Mouse (Mus musculus) embryonic facial prominence, embryonic 14.5 days (tissue): ENCODE measurements around the gene Usp17lc. TPM values are rescaled to one million over a fixed set of nuclear protein-coding genes. Genes with fewer than 3 reads are reported as not detected.
"Not testable (repeated sequence)": the region's sequence is repeated elsewhere in the genome, so short reads cannot be mapped to it uniquely, and the experiment has no call there.

Experiments used
- ATAC-seq: fragments of 200-750 bp; cut with Nextera tagmentation; 2 replicates; pipeline ENCODE4 v1.8.0; 2017; ENCODE audit warnings: low read depth, moderate number of reproducible peaks, moderate TSS enrichment
- DNase-seq: peaks from one replicate; pipeline ENCODE4 v3.0.0-alpha.2; 2015; ENCODE audit warnings: low spot score
- H3K27ac ChIP-seq: fragments of 300-500 bp; sonication (generic); replicated peaks from 2 replicates; pipeline ENCODE4 v1.5.1; 2014; ENCODE audit warnings: low read depth, mild to moderate bottlenecking, low read length, moderate library complexity
- H3K27me3 ChIP-seq: fragments of 300-500 bp; sonication (generic); replicated peaks from 2 replicates; pipeline ENCODE4 v1.6.1; 2014; ENCODE audit warnings: low read length; ENCODE audit not compliant: control insufficient read depth, insufficient read depth
- H3K36me3 ChIP-seq: fragments of 300-500 bp; sonication (generic); 2 replicates; pipeline ENCODE4 v1.6.1; 2014; ENCODE audit warnings: low read length, mixed read lengths; ENCODE audit not compliant: control insufficient read depth, insufficient read depth
- H3K4me1 ChIP-seq: fragments of 300-500 bp; sonication (generic); 2 replicates; pipeline ENCODE4 v1.6.1; 2014; ENCODE audit warnings: antibody characterized with exemption, low read length; ENCODE audit not compliant: control insufficient read depth, insufficient read depth
- H3K4me2 ChIP-seq: fragments of 300-500 bp; sonication (generic); 2 replicates; pipeline ENCODE4 v1.6.1; 2014; ENCODE audit warnings: low read depth, mild to moderate bottlenecking, low read length, moderate library complexity, mixed read lengths
- H3K4me3 ChIP-seq: fragments of 300-500 bp; sonication (generic); 2 replicates; pipeline ENCODE4 v1.5.1; 2014; ENCODE audit warnings: low read depth, mild to moderate bottlenecking, low read length
- H3K9ac ChIP-seq: fragments of 300-500 bp; sonication (generic); 2 replicates; pipeline ENCODE4 v1.6.1; 2014; ENCODE audit warnings: low read depth, mild to moderate bottlenecking, low read length, moderate library complexity, mixed read lengths
- H3K9me3 ChIP-seq: fragments of 300-500 bp; sonication (generic); 2 replicates; pipeline ENCODE4 v1.6.1; 2016; ENCODE audit warnings: low read length; ENCODE audit not compliant: control insufficient read depth
- WGBS: fragments of 180-500 bp; shearing (Covaris S2); extraction: QIAGEN DNeasy Blood & Tissue Kit; methylation state at CpG from one replicate; pipeline ENCODE4 v1.1.7; 2014; 5-methylcytosine and 5-hydroxymethylcytosine counted together
- polyA plus RNA-seq: library from polyadenylated mRNA; unstranded; fragments of >200 nt; fragmentation: Nextera tagmentation; extraction: Ambion mirVana; gene quantifications from 2 replicates; pipeline ENCODE4 v1.2.1, GENCODE M21; 2014

The Usp17lc gene
- not detected in 2 replicates for polyA plus RNA-seq

GRCm38 (mm10) chr7:103414772-103415171, at the start of gene Usp17lc:
Gene Usp17lc (plus strand): TSS chr7:103415072.
- not testable (repeated sequence) for H3K27me3 ChIP-seq, H3K36me3 ChIP-seq, H3K9me3 ChIP-seq, DNase-seq, H3K4me2 ChIP-seq, H3K27ac ChIP-seq, H3K4me1 ChIP-seq, H3K4me3 ChIP-seq, ATAC-seq, H3K9ac ChIP-seq
- 50% methylated on average over 1 of the region's 1 CpGs for WGBS

GRCm38 (mm10) chr7:103386077-103386476, 28.8 kb upstream of the Usp17lc start, which contains the start of gene Olfr603:
Gene Olfr603 (minus strand): TSS chr7:103386177.
- H3K36me3 ChIP-seq = no peaks in the 10 kb centered on the region
- no peak within 1 kb of the TSS for H3K4me3 ChIP-seq
- H3K9me3 ChIP-seq = no peaks in the 10 kb centered on the region
- H3K9ac ChIP-seq = no peak within 1 kb of the TSS
- no peak within 1 kb of the TSS for H3K4me2 ChIP-seq
- no peak within 1 kb of the TSS for H3K27ac ChIP-seq
- DNase-seq (no peak), ATAC-seq (no peak)
- H3K4me1 ChIP-seq = no peaks in the 10 kb centered on the region
- no peaks in the 10 kb centered on the region for H3K27me3 ChIP-seq

GRCm38 (mm10) chr7:103397758-103398157, 17.1 kb upstream of the Usp17lc start:
- H3K9me3 ChIP-seq = no peaks in the 10 kb centered on the region
- H3K27me3 ChIP-seq = no peaks in the 10 kb centered on the region
- H3K27ac ChIP-seq = no peak overlapping the region
- H3K9ac ChIP-seq = no peak overlapping the region
- H3K36me3 ChIP-seq = no peaks in the 10 kb centered on the region
- no peaks in the 10 kb centered on the region for H3K4me1 ChIP-seq
- no peak for ATAC-seq
- no peak overlapping the region for H3K4me2 ChIP-seq
- no peak overlapping the region for H3K4me3 ChIP-seq
- no peak for DNase-seq

- ATAC-seq = no peak
- 20% methylated on average over 1 of the region's 1 CpGs for WGBS
Measured at GRCm38 (mm10) chr7:103398981-103399380, 15.9 kb upstream of the Usp17lc start.

GRCm38 (mm10) chr7:103406521-103407055, 8.3 kb upstream of the Usp17lc start:
- not testable (repeated sequence) for DNase-seq, H3K9me3 ChIP-seq, H3K27ac ChIP-seq, H3K4me2 ChIP-seq, H3K4me1 ChIP-seq, H3K4me3 ChIP-seq, H3K9ac ChIP-seq, H3K36me3 ChIP-seq, H3K27me3 ChIP-seq, ATAC-seq
- 69% methylated on average over 3 of the region's 3 CpGs for WGBS

More at GRCm38 (mm10) chr7:103398981-103399380, 15.9 kb upstream of the Usp17lc start:
- no peaks in the 10 kb centered on the region for H3K36me3 ChIP-seq
- H3K9me3 ChIP-seq = no peaks in the 10 kb centered on the region
- no peak overlapping the region for H3K9ac ChIP-seq
- H3K4me3 ChIP-seq = no peak overlapping the region
- no peak overlapping the region for H3K27ac ChIP-seq
- H3K4me1 ChIP-seq = no peaks in the 10 kb centered on the region
- no peaks in the 10 kb centered on the region for H3K27me3 ChIP-seq
- no peak for DNase-seq
- H3K4me2 ChIP-seq = no peak overlapping the region

GRCm38 (mm10) chr7:103445339-103445738, 30.5 kb downstream of the Usp17lc start, which contains the start of gene Olfr605:
Gene Olfr605 (minus strand): TSS chr7:103445439.
- ATAC-seq (no peak), DNase-seq (no peak)
- no peak within 1 kb of the TSS for H3K4me3 ChIP-seq
- no peak within 1 kb of the TSS for H3K27ac ChIP-seq
- no peaks in the 10 kb centered on the region for H3K36me3 ChIP-seq
- H3K4me1 ChIP-seq = no peaks in the 10 kb centered on the region
- 81% methylated on average over 1 of the region's 1 CpGs for WGBS
- no peaks in the 10 kb centered on the region for H3K9me3 ChIP-seq
- H3K27me3 ChIP-seq = no peaks in the 10 kb centered on the region
- no peak within 1 kb of the TSS for H3K4me2 ChIP-seq
- no peak within 1 kb of the TSS for H3K9ac ChIP-seq

- no peaks in the 10 kb centered on the region for H3K9me3 ChIP-seq
- H3K4me2 ChIP-seq = no peak within 1 kb of the TSS
- ATAC-seq = no peak
- H3K4me1 ChIP-seq = no peaks in the 10 kb centered on the region
- no peaks in the 10 kb centered on the region for H3K27me3 ChIP-seq
- no peak within 1 kb of the TSS for H3K4me3 ChIP-seq
- no peaks in the 10 kb centered on the region for H3K36me3 ChIP-seq
- no peak within 1 kb of the TSS for H3K9ac ChIP-seq
- DNase-seq = no peak
- 89% methylated on average over 2 of the region's 2 CpGs for WGBS
- H3K27ac ChIP-seq = no peak within 1 kb of the TSS
Measured at GRCm38 (mm10) chr7:103448746-103449145, 33.9 kb downstream of the Usp17lc start, which contains the start of gene Olfr606. Gene Olfr606 (plus strand): TSS chr7:103449046.

GRCm38 (mm10) chr7:103460590-103460989, 45.7 kb downstream of the Usp17lc start:
- H3K27me3 ChIP-seq = no peaks in the 10 kb centered on the region
- ATAC-seq = no peak
- no peak overlapping the region for H3K9ac ChIP-seq
- H3K9me3 ChIP-seq = no peaks in the 10 kb centered on the region
- no peaks in the 10 kb centered on the region for H3K4me1 ChIP-seq
- H3K27ac ChIP-seq = no peak overlapping the region
- H3K4me3 ChIP-seq = no peak overlapping the region
- no peak overlapping the region for H3K4me2 ChIP-seq
- no peaks in the 10 kb centered on the region for H3K36me3 ChIP-seq
- DNase-seq = no peak
- 80% methylated on average over 5 of the region's 5 CpGs for WGBS
